Mouse (Mus musculus): Measurements from ENCODE around the gene Zfp622.
"Not testable (repeated sequence)": the region's sequence is repeated elsewhere in the genome, so short reads cannot be mapped to it uniquely, and the experiment has no call there.

Gene Zfp622

GRCm38 (mm10) chr15:25966220-25966774 lies 17.9 kb upstream of the Zfp622 start:
- no peak for DNase-seq (ENCODE audit: extremely low read depth, low read depth, low spot score)

GRCm38 (mm10) chr15:25971596-25971995 lies 12.6 kb upstream of the Zfp622 start:
- DNase-seq (ENCODE audit: extremely low read depth, low read depth, low spot score), result no peak

GRCm38 (mm10) chr15:25972758-25973157 lies 11.4 kb upstream of the Zfp622 start:
- DNase-seq (ENCODE audit: extremely low read depth, low read depth, low spot score), result no peak

DNA sequence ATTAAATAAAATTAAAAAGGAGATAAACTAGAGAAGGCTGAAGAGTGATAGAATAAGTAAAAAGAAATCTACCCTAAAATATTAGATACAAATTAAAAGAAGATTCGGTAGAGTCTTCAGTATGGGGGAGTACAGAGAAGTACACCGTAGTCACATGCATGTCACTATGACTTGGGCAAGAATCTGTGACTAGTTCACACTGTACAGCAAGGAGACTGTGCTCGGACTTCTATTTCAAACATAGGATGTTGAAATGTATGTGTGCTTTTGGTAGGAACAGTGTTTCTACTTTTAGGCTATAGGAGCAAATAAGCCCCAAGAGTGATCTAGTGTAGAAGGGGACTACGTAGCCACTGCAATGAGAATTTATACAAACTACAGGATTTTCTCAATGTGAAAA lies 9.8 kb upstream of the Zfp622 start:
- no peak for DNase-seq (ENCODE audit: extremely low read depth, low read depth, low spot score)

GRCm38 (mm10) chr15:25975810-25976209 lies 8.4 kb upstream of the Zfp622 start:
- DNase-seq (ENCODE audit: extremely low read depth, low read depth, low spot score), result no peak

- DNase-seq (ENCODE audit: extremely low read depth, low read depth, low spot score), result not testable (repeated sequence)
Measured at GRCm38 (mm10) chr15:25983614-25984013, 552 bp upstream of the Zfp622 start.

DNA sequence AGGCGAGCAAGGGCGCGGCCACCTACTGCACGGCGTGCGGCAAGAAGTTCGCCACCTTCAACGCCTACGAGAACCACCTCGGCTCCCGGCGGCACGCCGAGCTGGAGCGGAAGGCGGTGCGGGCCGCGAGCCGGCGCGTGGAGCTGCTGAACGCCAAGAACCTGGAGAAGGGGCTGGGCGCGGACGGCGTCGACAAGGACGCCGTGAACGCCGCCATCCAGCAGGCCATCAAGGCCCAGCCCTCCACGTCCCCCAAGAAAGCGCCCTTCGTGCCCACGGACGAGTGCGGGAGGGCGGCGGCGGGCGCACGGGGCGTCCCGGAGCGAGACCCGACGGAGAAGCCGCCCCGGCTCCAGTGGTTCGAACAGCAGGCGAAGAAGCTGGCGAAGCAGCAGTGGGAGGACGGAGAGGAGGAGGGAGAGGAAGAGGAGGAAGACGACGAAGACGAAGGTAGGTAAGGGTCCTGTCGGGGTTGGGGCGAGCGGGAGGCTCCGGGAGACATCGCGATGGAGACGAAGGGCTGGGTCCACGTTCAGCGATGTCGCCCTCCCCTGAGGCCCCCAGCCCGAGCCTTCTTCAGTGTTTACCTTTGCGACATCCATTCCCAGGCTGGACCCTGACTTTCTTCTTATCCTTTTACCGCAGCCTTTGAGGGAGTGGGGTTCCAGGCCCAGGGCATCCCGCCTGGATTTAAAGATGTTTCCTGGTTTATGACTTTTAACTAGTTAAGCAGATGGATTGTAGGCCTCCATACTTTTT lies 747 bp downstream of the Zfp622 start:
- no peak for DNase-seq (ENCODE audit: extremely low read depth, low read depth, low spot score)

GRCm38 (mm10) chr15:25992992-25993727 lies 9.0 kb downstream of the Zfp622 start:
- no peak for DNase-seq (ENCODE audit: extremely low read depth, low read depth, low spot score)

DNA sequence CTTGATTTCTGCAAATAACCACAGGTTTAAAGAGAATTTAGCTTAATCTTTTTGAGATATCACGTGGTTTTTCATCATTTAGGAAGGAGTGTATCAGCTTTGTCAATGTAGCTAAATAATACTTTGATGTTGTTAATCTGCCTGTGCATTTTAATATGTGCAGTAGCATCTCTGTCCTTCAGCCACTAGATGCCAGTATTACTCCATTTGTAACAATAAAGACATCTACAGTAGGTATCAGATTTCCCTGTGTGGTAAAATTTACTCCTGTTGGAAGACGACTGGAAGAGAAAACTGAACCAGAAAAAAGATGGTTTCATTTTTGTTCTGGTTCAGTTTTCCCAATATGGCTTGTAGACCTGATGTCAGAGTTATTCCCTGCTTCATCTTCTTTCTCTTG lies 11.4 kb downstream of the Zfp622 start:
- DNase-seq (ENCODE audit: extremely low read depth, low read depth, low spot score), result no peak

DNA sequence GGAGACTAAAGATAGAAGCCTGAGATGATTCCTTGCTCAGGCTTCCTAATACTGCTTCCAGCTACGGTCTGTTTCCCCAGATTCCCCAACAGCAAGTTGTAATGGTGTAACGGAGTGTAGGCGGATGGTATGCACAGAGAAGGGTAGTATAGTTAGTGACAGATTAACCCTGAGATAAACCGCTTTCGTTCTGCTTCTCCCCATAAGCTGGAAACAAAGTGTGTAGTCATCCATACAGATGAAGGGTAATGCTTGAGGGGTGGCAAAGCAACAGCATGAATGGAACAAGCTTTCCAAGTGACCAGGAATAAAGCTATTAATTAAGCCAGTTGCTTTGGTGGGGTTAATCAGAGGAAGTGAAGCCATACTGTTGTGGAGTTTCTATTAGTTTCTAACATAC lies 15.4 kb downstream of the Zfp622 start:
- not testable (repeated sequence) for DNase-seq (ENCODE audit: extremely low read depth, low read depth, low spot score)

DNA sequence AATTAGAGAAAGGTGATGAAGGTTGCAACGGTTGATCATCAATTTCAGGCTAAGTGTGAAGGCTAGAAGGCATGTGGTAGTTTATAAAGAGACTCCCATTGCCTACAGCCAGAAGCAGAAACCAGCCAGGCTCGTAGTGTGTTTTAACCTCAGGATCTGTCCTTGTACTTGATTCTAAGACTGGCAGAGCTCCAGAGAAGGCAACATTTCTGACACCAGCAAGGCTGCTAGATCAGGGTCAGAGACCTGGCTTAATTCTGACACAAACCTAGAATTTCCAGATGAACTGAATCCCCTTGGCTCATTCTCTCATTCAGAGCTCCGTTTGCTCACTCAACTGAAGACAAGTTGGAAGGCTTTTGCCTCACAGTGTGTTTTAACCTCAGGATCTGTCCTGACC lies 24.5 kb downstream of the Zfp622 start:
- no peak for DNase-seq (ENCODE audit: extremely low read depth, low read depth, low spot score)

GRCm38 (mm10) chr15:26012891-26013290 lies 28.7 kb downstream of the Zfp622 start:
- DNase-seq (ENCODE audit: extremely low read depth, low read depth, low spot score), result no peak

DNA sequence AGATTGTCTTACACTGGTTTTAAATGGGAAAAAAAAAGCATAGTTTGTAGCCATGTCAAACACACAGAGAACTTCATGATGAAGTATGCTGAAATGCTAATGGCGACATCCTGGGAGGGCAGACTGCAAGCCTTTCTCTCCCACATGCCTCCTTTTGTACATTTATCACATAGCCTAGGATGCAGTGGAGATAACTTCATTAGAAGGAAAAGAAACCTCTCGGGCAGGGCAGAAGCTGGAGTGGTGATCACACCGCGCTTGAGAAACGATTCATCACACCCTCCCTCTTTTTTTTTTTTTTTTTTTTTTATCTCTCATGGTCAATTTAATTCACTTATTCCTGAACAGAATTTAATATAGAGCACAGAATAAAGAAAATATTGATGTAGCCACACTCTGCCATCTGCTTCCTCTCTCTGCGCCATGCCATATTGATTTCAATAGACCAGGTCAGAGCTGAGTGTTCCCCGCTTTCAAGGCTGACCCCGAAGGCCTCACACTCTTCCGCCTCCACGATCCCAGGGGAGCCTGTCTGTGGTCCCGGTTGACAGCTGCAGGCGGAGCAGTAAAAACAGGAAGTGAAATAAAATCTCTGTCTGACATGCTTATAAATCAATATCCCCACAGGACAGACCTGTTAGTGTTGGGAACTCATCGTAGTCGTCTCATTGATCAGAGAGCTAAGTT lies 32.0 kb downstream of the Zfp622 start:
- DNase-seq (ENCODE audit: extremely low read depth, low read depth, low spot score), result no peak

- DNase-seq (ENCODE audit: extremely low read depth, low read depth, low spot score), result no peak
Measured at GRCm38 (mm10) chr15:26021721-26022120, 37.6 kb downstream of the Zfp622 start.

DNA sequence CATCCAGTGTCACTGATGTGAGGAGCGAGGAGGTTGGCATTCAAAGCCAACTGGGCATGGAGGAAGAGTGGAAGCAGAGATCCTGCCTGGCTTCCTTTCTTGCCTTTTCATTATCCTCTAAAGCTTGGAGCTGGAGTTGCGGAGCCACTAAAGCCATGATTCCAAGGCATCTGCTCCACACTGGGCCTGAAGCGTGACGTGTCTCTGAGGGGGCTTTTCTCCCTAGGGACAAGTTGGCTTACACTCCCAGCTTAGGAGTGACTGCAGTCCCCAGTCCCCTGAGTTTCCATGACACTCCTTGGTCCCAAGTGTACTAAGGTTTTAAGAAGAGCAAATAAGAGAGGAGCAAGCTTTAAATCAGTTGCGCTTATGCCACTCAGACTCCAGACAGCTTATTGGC lies 38.5 kb downstream of the Zfp622 start:
- DNase-seq (ENCODE audit: extremely low read depth, low read depth, low spot score), result no peak

DNA sequence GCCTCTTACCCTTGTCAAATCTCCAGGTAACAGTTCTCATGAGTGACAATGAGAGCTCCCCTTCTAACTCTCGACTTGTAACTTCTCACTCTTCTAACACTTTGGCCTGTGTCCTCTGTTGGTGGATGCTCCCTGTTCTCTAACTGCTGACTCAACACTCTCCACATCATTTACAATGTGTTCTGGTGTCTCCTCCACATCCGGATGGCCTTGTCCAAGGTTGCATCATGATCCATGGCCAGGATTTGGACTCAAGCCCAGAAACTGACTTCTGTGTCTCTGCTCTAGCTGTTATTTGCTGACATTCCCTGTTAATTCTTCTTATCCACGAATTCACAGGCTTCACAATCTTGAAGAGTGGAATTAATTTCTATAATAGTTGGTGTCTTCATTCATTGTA lies 47.5 kb downstream of the Zfp622 start:
- DNase-seq (ENCODE audit: extremely low read depth, low read depth, low spot score), result no peak

DNA sequence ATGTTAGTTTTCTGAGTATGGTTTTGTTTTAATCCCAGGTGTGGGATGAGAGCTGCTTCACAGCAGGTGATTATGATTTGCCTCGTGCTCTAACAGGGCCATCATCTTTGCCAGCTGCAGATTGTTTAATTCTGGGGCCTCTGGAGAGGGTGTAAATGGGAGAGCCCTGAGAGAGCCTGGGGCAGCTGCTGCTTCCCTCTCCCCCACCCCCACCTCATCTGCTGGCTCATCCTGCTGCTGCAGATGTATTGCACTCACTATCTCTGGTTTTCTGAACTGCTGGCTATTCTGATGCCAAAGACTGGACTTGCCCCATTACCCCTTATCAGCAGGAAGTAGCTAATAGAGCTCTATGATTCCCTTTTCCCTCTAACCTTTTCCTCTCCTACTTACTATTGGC lies 56.4 kb downstream of the Zfp622 start:
- DNase-seq (ENCODE audit: extremely low read depth, low read depth, low spot score), result no peak

- no peak for DNase-seq (ENCODE audit: extremely low read depth, low read depth, low spot score)
Measured at GRCm38 (mm10) chr15:26041196-26041947, 57.2 kb downstream of the Zfp622 start.

All from fat pad, adult 2 months (tissue).